Mouse (Mus musculus) neural tube, embryonic 10.5 days (tissue): Measurements from ENCODE around the gene Tigd3.
A peak's percentile ranks its signal among the peaks of the same experiment; 100 is the strongest.

ENCODE experiments used
- DNase-seq: peaks from one replicate; pipeline ENCODE4 v3.0.0-alpha.2; 2017; ENCODE audit warnings: low spot score; ENCODE audit errors: extremely low spot score

Tigd3 gene

GRCm38 (mm10) chr19:5878362-5878722 lies 15.6 kb downstream of the Tigd3 start:
- DNase-seq: no peak

DNA sequence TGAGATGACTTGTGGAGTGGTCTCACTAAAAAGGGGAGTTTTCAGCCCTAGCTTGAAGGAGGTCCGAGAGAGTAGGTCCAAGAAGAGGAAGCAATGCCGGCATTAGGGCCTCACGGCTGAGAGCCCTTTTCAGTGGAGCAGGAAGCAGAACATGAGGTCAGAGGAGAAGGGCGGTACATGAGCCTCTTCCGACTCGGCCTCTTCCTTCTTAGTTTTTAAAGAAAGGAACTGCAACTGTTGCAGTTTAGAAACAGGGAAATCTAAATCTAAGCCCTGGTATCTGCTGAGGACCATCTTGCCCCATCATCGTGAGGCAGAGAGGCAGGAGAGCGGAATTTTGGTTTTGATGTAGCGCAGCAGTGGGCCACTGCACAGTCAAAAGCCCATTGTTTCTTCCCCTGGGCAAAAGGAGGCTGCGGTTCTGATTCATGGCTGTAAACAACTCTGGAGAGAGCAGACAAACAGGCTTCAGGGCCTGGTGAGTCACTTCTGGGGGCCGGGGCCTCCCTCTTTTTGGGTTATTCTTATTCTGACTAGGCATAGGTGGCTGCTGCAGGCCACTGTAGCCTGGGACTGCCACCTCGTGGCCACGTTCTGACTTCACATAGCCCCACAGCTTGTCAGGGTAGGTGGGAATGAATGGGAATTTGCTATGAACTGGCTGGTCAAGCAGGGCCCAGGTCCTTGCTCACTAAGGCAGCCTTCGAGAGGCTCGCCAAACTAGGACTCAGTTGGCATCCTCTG lies 16.2 kb downstream of the Tigd3 start, which contains the start of gene Slc25a45:
Slc25a45 (plus strand) TSS at position 191 of the 744 bp plus-strand sequence.
- DNase-seq: peak; percentile 64

DNA sequence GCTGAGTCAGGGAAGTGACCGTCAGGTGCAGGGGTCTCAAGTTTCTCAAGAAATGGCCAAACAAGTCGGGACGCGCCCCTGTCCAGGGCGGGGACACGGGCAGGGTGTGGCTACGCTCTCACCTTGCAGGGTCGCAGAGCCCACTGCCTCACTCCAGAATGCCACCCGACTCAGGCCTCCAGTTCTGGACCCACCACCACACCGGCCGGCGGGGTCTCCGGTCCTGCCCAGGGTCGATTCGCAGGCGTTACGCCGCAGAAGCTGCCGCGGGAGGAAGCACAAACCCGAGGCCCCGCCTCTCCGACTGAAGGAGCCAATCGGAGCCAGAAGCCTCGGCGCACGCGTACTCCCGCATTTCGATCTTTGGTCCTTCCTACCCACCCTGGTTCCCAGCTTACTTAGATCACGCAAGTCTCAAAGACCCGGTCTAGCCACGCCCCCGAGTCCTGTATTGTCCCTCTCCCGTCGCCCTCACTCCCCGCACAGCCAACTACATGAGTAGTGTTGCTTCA lies 18.9 kb downstream of the Tigd3 start, which contains the start of gene Frmd8:
Frmd8 (minus strand) TSS at position 306 of the 512 bp plus-strand sequence.
- DNase-seq: peak; percentile 91

GRCm38 (mm10) chr19:5874391-5874968 lies 19.5 kb downstream of the Tigd3 start:
- no peak for DNase-seq

- no peak for DNase-seq
These were observed 20.9 kb downstream of the Tigd3 start for GRCm38 (mm10) chr19:5872931-5873556.

- DNase-seq: no peak
These were observed 21.4 kb downstream of the Tigd3 start for GRCm38 (mm10) chr19:5872528-5872927.

DNA sequence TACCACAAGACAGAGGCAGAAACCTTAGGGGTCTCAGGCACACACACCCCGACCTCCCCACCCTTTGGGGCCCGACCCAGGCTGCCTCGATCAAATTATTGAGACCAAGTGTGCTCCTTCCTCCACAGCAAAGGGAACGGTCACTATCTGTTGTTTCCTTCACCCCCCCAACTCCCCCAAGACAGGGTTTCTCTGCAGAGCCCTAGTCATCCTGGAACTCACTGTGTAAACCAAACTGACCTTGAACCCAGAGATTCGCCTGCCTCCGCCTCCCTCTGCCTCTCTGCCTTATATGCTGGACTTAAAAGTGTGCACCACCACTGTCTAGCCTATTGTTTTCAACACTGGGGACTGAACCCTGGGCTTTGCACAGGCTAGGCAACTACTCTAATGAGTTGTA lies 22.3 kb downstream of the Tigd3 start:
- peak; percentile 29 for DNase-seq

GRCm38 (mm10) chr19:5871273-5871672 lies 22.7 kb downstream of the Tigd3 start:
- DNase-seq: peak; percentile 57

- no peak for DNase-seq
These were observed 25.9 kb downstream of the Tigd3 start for GRCm38 (mm10) chr19:5868096-5868495.

- no peak for DNase-seq
These were observed 29.1 kb downstream of the Tigd3 start for GRCm38 (mm10) chr19:5864710-5865398.

DNA sequence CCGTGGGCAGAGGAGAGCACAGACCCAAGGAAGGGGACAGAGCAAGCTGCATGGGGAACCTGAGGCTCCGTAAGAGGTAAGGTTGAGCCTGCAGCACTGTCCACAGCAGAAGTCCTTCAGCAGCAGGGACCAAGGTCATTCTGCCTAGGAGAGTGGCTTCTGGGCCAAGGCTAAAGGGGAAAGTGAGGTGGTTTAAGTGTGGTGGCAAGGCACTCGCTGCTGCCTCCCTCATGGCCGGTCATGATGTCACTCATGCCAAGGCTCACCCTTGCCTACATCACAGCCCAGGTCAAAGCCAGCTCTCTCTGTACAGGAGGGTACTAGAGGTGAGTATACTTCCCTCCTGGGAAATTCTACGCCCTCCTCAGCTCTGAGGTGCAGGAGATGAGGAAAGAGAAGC lies 30.2 kb downstream of the Tigd3 start:
- no peak for DNase-seq

DNA sequence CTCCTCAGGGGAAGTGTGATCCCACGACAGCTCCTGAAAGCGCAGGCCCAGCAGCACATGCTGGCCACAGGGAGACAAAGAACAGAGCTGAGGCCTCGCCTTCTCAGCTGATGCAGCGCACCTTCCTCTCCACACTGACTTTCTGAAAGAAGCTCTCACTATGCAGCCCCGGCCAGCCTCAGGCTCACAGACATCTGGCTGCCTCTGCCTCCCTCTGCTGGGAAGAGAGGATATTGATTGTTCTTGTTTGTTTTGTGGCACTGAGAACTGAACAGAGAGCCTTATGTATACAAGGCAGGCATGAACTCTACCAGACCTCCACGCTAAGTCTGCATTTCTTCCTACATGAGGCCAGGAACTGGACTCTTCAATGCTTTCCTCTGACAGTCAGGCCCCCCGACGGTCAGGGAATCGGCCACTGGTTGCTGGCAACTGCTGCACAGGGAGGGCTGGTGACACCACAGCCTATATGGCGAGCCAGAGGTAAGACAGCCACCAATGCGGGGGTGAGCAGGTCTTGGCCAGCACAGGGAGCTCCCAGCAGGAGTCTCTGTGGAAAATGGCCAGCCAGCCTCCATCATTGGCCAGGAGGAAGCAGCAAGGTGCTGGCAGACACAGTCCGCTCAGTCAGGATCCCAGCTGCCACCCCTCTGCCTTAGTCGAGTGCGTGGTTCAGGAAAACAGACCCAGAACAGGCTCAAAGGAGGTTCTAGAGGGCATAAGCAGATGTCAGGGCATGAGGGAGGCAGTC lies 31.4 kb downstream of the Tigd3 start:
- no peak for DNase-seq

GRCm38 (mm10) chr19:5856604-5857003 lies 37.3 kb downstream of the Tigd3 start:
- DNase-seq: no peak

- no peak for DNase-seq
These were observed 41.8 kb downstream of the Tigd3 start for GRCm38 (mm10) chr19:5852035-5852722.

GRCm38 (mm10) chr19:5851481-5851971 lies 42.4 kb downstream of the Tigd3 start:
- DNase-seq: no peak

- no peak for DNase-seq
These were observed 43.1 kb downstream of the Tigd3 start for GRCm38 (mm10) chr19:5850860-5851259.

DNA sequence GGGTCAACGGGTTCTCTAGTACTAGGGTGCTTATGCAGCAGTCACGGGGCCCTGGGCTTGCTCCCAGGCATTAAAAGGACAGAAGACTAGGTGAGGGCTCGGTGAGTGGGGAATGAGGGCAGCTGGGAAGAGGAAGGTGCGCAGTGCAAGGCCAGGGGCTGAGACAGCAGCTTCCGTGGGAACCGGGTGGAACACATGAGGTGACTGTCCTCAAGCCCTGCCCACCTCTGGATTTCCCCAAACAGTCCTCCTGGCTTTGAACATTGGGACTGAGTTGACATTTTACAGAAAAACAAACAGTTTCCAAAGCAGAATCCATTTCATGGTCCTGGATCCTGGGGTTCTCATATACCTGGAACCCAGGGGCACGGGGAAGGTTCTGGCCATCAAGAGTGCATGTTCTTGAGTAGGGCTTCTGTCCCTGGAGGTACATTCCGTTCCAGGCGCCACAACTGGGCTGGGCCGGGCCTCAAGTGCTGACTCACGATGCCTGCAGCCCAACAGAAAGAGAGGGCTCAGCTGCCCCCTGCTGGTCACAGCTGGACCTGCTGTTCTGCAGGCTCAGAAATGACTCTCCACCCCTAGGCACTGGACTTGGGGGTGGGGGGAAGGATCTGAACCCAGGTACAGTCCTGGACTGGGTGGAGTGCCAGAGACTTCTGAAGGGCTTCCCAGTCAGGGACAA lies 44.0 kb downstream of the Tigd3 start:
- DNase-seq: peak; percentile 91

DNA sequence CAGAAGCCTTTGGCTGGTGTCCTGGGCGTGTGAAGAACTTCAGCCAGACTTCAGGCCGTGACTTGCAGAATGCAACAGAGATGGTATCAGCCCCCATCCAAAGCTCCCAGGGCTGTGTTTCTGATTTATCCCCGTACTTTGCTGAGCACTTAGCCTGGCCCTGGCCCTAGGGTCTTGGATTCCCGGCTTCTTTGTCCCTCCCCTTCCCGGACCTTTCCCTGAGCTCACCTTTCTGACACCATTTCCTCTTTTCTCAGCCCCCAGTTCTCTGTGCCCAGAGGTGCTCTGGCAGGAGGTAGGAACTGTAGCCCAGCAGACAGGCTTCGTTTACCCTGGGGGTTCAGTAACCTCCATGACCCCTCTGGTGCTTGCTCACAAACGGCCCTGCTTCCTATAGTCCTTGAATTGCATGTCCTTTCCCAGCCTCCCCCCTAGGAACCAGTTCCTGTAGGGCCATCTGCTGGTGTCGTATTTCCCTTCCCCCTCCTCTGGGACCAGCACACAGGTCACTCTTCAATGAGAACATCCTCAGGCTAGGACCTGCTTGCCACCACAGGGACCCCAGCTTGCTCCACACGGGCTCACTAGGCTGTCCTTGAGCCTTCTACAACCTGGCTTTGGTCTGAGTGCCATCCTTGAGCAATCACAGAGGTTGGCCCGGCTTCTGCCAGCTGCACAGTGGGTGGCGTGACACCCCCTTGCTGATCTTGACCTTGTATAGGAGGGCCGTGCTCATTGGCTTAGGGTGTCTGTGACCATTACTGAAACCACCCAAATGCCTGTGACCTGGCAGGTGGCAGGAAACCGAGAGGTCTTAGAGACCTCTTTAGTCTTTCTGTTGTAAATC lies 44.9 kb downstream of the Tigd3 start:
- DNase-seq: peak; percentile 46
